Mouse (Mus musculus): ENCODE measurements around the gene Ttll9.

Gene Ttll9

GRCm38 (mm10) chr2:152941776-152942175, 20.5 kb upstream of the Ttll9 start:
- DNase-seq (ENCODE audit: low spot score): no peak

DNA sequence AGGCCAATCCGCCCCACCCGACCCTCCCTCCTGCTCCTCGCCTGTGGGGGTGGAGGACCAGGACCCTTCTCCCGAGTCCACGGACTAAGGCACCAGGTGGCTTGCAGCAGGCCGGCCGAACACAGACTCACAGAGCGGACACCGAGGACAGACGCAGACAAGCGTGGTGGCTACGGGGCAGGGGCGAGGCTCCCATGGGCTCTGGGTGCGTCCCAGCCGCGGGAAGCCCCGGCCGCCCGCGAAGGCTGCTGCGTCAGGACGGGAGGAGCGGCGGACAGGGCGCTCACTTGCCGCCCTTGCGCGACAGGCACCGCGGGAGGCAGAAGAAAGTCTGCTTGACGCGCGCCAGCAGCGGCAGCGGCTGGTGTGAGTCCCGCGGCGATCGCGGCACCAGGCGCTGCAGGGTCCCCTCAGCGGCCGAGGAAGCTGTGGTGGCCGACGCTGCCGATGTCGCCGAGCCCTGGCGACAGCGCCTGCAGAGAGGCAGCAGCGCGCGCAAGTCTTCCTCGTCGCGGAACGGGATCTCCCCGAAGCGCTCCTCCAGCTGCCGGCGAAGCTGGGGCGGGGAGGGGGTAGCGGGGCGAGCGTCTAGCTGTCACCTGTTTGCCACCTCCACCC, 19.3 kb upstream of the Ttll9 start:
- DNase-seq (ENCODE audit: low spot score): no peak

DNA sequence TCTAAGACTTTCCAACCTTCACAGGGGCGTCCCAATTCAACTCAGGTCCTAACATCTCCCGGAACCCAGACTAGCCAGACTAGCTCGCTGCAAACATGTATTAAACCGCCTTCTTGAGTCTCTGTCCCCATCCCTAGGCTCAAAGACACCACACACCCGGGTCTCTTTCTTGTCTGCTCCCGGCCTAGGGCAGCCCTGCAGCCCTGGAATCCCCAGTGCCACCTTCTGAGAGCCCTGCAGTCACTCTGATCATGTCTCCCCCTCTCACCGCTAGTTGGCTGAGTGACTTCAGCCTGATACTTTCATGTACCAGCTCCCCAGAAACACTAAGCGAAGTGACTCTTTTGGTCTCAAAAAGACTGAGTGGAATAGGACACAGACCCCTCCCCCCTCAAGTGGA, 18.7 kb upstream of the Ttll9 start:
- no peak for DNase-seq (ENCODE audit: low spot score)

DNA sequence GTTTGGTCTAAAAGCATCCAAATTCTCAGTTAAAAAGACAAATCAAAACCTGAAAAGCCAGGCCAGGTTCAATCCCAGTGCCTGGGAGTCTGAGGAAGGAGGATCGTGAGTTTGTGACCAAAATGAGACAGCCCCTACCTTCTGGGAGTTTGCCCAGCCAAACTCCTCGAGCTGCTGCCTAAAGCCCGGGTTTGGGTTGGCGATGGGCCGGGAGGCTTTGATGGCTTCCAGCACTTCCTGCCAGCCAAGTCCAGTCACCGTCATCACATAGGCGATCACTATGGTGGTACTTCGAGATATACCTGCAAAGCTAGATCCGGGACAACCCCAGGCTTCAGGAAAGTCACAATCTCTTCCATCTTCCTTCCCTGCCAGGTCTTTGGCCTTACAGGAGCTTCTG, 18.3 kb upstream of the Ttll9 start:
- no peak for DNase-seq (ENCODE audit: low spot score)

GRCm38 (mm10) chr2:152947098-152947497, 15.2 kb upstream of the Ttll9 start:
- no peak for DNase-seq (ENCODE audit: low spot score)

GRCm38 (mm10) chr2:152948438-152949020, 13.8 kb upstream of the Ttll9 start:
- no peak for DNase-seq (ENCODE audit: low spot score)

DNA sequence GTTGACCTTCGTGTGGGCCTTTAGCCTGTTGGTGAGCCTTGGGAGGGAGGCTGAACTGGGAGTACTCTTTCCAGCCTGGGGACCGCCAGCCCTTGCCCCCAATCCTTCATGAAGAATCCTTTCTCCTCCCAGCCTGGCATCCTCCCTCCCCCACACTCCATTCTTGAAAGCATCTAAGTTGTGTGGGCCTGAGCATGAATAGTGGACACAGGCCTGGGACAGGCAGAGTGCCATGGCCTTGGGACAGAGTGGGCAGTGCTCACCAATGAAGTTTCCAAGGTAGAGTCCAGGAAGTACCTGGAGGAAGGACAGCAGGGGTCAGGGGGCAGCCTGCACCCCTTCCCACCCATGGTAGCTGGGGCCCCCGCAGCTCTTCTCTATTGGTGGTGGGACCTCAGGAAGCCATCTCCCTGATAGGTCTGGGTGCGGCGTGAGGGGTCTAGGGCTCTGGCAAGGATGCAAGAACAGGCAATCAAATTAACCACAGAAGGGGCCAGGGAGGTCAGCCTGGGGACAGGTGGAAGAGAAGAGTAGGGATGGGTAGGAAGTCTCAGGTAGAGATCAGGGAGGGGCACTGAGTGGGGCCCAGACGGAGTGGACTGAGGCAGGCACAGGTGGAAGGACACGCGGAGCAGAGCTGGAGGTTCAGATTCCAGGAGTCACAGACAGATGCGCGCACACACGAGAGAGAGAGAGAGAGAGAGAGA, 11.8 kb upstream of the Ttll9 start:
- DNase-seq (ENCODE audit: low spot score): no peak

GRCm38 (mm10) chr2:152951065-152951849, 11.0 kb upstream of the Ttll9 start, which contains the start of gene Dusp15:
Gene Dusp15, minus strand, starts transcription at chr2:152951698.
- DNase-seq (ENCODE audit: low spot score): no peak

GRCm38 (mm10) chr2:152951850-152952720, 10.2 kb upstream of the Ttll9 start:
- no peak for DNase-seq (ENCODE audit: low spot score)

- DNase-seq (ENCODE audit: low spot score): no peak
Measured at GRCm38 (mm10) chr2:152958116-152958515, 4.2 kb upstream of the Ttll9 start.

DNA sequence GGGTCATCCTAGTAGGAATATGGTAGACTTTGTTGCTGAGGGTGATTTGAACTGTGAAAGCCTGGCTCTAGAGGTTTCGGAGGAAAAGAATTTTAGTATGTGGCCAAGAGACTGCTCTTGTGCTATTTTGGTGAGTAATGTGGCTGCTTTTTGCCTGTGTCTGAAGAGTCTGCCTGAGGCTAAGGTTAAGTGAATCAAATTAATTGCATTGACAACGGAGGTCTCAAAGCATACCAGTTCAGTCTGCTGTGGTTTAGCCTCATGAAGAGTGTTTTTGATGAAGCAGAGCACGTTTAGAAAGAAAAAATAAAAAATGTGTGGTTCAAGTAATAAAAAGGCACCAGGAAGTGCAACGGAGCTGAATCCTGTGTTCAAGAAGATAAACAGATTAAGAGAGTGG, 3.3 kb downstream of the Ttll9 start:
- no peak for DNase-seq (ENCODE audit: low spot score)

- DNase-seq (ENCODE audit: low spot score): no peak
Measured at GRCm38 (mm10) chr2:152976991-152977390, 14.7 kb downstream of the Ttll9 start.

GRCm38 (mm10) chr2:152985582-152985981, 23.3 kb downstream of the Ttll9 start:
- no peak for DNase-seq (ENCODE audit: low spot score)

DNA sequence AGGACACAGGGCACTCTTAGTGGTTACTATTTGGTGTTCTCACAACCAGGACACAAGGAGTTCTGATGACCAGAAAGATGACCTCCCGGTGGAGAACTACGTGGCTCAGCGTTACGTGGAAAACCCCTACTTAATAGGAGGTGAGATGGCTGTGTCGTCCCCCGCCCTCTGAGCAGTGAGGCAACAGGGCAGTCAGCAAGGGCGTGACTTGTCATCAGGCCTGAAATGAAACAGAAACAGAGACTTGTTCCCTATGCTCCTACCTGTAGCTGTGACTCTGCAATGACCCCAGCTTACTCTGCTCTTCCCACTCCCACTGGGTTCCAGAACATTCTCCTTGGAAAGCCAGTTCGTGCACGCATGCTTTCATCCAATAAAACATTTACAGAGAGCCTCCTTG, 29.2 kb downstream of the Ttll9 start:
- no peak for DNase-seq (ENCODE audit: low spot score)

- DNase-seq (ENCODE audit: low spot score): no peak
Measured at GRCm38 (mm10) chr2:152997046-152997445, 34.8 kb downstream of the Ttll9 start.

GRCm38 (mm10) chr2:153002492-153003248, 40.4 kb downstream of the Ttll9 start:
- no peak for DNase-seq (ENCODE audit: low spot score)

GRCm38 (mm10) chr2:153003681-153004338, 41.5 kb downstream of the Ttll9 start:
- no peak for DNase-seq (ENCODE audit: low spot score)

DNA sequence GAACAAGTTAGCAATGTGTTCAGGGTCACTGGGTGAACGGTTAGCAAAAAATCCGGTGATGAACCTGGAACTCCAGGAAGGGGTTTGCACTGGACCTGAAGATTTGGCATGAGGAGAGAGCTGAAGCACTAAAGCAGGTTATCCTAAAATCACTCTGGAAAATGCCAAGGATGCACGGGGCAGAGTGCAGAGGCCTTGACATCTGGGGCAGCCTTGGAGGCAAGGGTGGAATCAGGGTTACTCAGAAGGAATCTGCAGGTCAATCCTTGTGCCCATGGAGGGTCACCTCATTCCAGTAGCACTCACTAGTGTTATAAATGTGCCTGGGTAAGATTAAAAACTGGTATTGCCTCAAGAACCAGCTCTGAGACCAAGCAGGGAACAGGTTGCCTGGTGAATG, 43.7 kb downstream of the Ttll9 start:
- DNase-seq (ENCODE audit: low spot score): no peak

- no peak for DNase-seq (ENCODE audit: low spot score)
Measured at GRCm38 (mm10) chr2:153009192-153009973, 47.1 kb downstream of the Ttll9 start.

All from ovary, postnatal 36 days (tissue).